Mouse (Mus musculus): Measurements from ENCODE around the gene Cdon.

DNA sequence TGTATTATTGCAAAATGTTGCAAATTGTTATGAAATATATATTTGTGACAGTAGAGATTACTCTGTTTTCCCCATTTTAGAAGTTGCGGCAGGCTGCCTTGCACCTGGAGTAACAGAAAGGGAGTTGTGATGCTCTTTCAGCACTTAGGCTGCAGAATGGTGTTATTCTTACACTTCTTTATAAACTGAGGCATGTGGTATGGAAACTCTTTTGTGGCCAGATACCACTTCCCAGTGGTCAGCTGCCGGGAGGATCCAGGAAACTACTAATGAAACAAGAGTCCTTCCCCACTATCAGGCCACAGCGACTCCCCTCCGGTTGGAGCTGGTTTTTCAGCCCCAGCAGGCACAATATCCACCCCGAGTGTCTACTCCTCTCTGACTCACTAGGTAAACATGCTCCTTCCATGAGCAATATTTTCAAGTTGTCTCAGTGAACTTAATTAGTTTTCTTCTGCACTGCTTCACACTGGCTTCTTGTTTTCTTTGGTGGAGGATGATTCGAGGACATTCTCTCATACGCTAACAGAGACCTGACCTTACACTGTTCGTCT is 46.4 kb downstream of the Cdon start:
- TF ChIP-seq POLR2A (IDR thresholded peaks at IDR 0.05; ENCODE audit: insufficient read length, low read depth) (no peak), TCF12 (IDR thresholded peaks at IDR 0.05; ENCODE audit: insufficient read depth, poor library complexity, severe bottlenecking) (no peak), MAX (IDR thresholded peaks at IDR 0.05; ENCODE audit: low read depth) (no peak), USF1 (IDR thresholded peaks at IDR 0.05; ENCODE audit: low read depth) (no peak), CEBPB (IDR thresholded peaks at IDR 0.05; ENCODE audit: insufficient read depth, poor library complexity, severe bottlenecking) (no peak), POLR2AphosphoS2 (IDR thresholded peaks at IDR 0.05; ENCODE audit: insufficient read length, low read depth) (no peak), MYOG (IDR thresholded peaks at IDR 0.05; ENCODE audit: control insufficient read depth in 1 of 3, insufficient read depth in 1 of 3, insufficient read length in 2 of 3, low read depth in 2 of 3) (peak in 1 of 3 experiments; percentile 13), TCF3 (IDR thresholded peaks at IDR 0.05; ENCODE audit: insufficient read length, low read depth) (no peak), MYOD1 (IDR thresholded peaks at IDR 0.05; ENCODE audit: control insufficient read depth in 1 of 3, insufficient read length in 2 of 3, low read depth in 2 of 3) (peak in 1 of 3 experiments; percentile 21)
